Mouse (Mus musculus): ENCODE measurements around the gene Dcun1d5. TPM values are rescaled to one million over a fixed set of nuclear protein-coding genes. Genes with fewer than 3 reads are reported as not detected.
"Not testable (repeated sequence)": the region's sequence is repeated elsewhere in the genome, so short reads cannot be mapped to it uniquely, and the experiment has no call there.

Gene Dcun1d5
- 100 to 1,000 TPM in 24 of 26 experiments, 10 to 100 TPM in 2; 81.6 to 217 (median 133) TPM for total RNA-seq (2018; cell fraction: chromatin; rRNA removed)
- 10 to 100 TPM; 43.2 to 76.8 (median 51.8) TPM for total RNA-seq (2018; cell fraction: cytosol; rRNA removed)
- 100 to 1,000 TPM in 15 of 26 experiments, 10 to 100 TPM in 11; 67.9 to 183 (median 104) TPM for total RNA-seq (2018; cell fraction: nucleus; rRNA removed)
- polyA plus RNA-seq (2018), result 40.9 to 60.2 TPM (median 53.1 TPM) in 3 replicates

GRCm38 (mm10) chr9:7184172-7184896 lies at the start of gene Dcun1d5, which contains the start of gene Dync2h1:
Gene Dcun1d5, plus strand, starts transcription at chr9:7184520.
Gene Dync2h1, minus strand, starts transcription at chr9:7184446.
- Histone ChIP-seq H3K36me3 (ENCODE audit: inconsistent target) (no peaks in the 10 kb centered on the region), H3K4me3 (ENCODE audit: inconsistent target) (peak within 1 kb of the TSS; percentile 69), H3K27ac (peak within 1 kb of the TSS; percentile 78), H3K79me2 (ENCODE audit: inconsistent target) (peaks cover 60% of the 10 kb centered on the region)
- whole genome bisulfite sequencing (ENCODE audit: missing documents), result 1% methylated on average over 59 of the region's 62 CpGs

GRCm38 (mm10) chr9:7154391-7154790 lies 29.9 kb upstream of the Dcun1d5 start:
- no peaks in the 10 kb centered on the region for H3K79me2 ChIP-seq (ENCODE audit: inconsistent target)
- WGBS (ENCODE audit: missing documents), result 95% methylated on average over 2 of the region's 2 CpGs
- H3K36me3 ChIP-seq (ENCODE audit: inconsistent target), result no peaks in the 10 kb centered on the region
- H3K27ac ChIP-seq, result no peak overlapping the region
- H3K4me3 ChIP-seq (ENCODE audit: inconsistent target), result no peak overlapping the region

- no peaks in the 10 kb centered on the region for H3K36me3 ChIP-seq (ENCODE audit: inconsistent target)
- no peaks in the 10 kb centered on the region for H3K79me2 ChIP-seq (ENCODE audit: inconsistent target)
- no peak overlapping the region for H3K4me3 ChIP-seq (ENCODE audit: inconsistent target)
- WGBS (ENCODE audit: missing documents), result 97% methylated on average over 7 of the region's 7 CpGs
- H3K27ac ChIP-seq, result no peak overlapping the region
Observed at GRCm38 (mm10) chr9:7158605-7159004, 25.7 kb upstream of the Dcun1d5 start.

GRCm38 (mm10) chr9:7159718-7160117 lies 24.6 kb upstream of the Dcun1d5 start:
- Histone ChIP-seq H3K36me3 (ENCODE audit: inconsistent target) (no peaks in the 10 kb centered on the region), H3K79me2 (ENCODE audit: inconsistent target) (no peaks in the 10 kb centered on the region), H3K27ac (no peak overlapping the region), H3K4me3 (ENCODE audit: inconsistent target) (no peak overlapping the region)
- 93% methylated on average over 3 of the region's 3 CpGs for WGBS (ENCODE audit: missing documents)

GRCm38 (mm10) chr9:7160688-7161087 lies 23.6 kb upstream of the Dcun1d5 start:
- Histone ChIP-seq H3K36me3 (ENCODE audit: inconsistent target) (no peaks in the 10 kb centered on the region), H3K27ac (no peak overlapping the region), H3K4me3 (ENCODE audit: inconsistent target) (no peak overlapping the region), H3K79me2 (ENCODE audit: inconsistent target) (no peaks in the 10 kb centered on the region)
- 93% methylated on average over 5 of the region's 5 CpGs for WGBS (ENCODE audit: missing documents)

GRCm38 (mm10) chr9:7167339-7167998 lies 16.9 kb upstream of the Dcun1d5 start:
- Histone ChIP-seq H3K27ac (no peak overlapping the region), H3K4me3 (ENCODE audit: inconsistent target) (no peak overlapping the region), H3K36me3 (ENCODE audit: inconsistent target) (no peaks in the 10 kb centered on the region), H3K79me2 (ENCODE audit: inconsistent target) (no peaks in the 10 kb centered on the region)
- WGBS (ENCODE audit: missing documents), result 75% methylated on average over 6 of the region's 6 CpGs

GRCm38 (mm10) chr9:7173756-7174155 lies 10.6 kb upstream of the Dcun1d5 start:
- Histone ChIP-seq H3K36me3 (ENCODE audit: inconsistent target) (no peaks in the 10 kb centered on the region), H3K79me2 (ENCODE audit: inconsistent target) (no peaks in the 10 kb centered on the region), H3K4me3 (ENCODE audit: inconsistent target) (no peak overlapping the region), H3K27ac (no peak overlapping the region)
- 88% methylated on average over 1 of the region's 1 CpGs for WGBS (ENCODE audit: missing documents)

GRCm38 (mm10) chr9:7176618-7177610 lies 7.4 kb upstream of the Dcun1d5 start:
- peak overlapping the region; percentile 9; the same call in 1 of the 2 replicates for H3K4me3 ChIP-seq (ENCODE audit: inconsistent target)

GRCm38 (mm10) chr9:7184897-7185291 lies 574 bp downstream of the Dcun1d5 start:
- H3K79me2 ChIP-seq (ENCODE audit: inconsistent target), result peaks cover 60% of the 10 kb centered on the region
- H3K27ac ChIP-seq, result no peak overlapping the region
- under 1% methylated on average over 26 of the region's 31 CpGs for WGBS (ENCODE audit: missing documents)
- peak overlapping the region; percentile 61 for H3K4me3 ChIP-seq (ENCODE audit: inconsistent target)
- H3K36me3 ChIP-seq (ENCODE audit: inconsistent target), result no peaks in the 10 kb centered on the region

More at GRCm38 (mm10) chr9:7176618-7177610, 7.4 kb upstream of the Dcun1d5 start:
- 18% methylated on average over 41 of the region's 41 CpGs for WGBS (ENCODE audit: missing documents)
- Histone ChIP-seq H3K27ac (no peak overlapping the region), H3K79me2 (ENCODE audit: inconsistent target) (peaks cover 1% of the 10 kb centered on the region; the same call in 1 of the 2 replicates), H3K36me3 (ENCODE audit: inconsistent target) (no peaks in the 10 kb centered on the region)

- WGBS (ENCODE audit: missing documents), result 86% methylated on average over 3 of the region's 3 CpGs
- H3K36me3 ChIP-seq (ENCODE audit: inconsistent target); H3K27ac ChIP-seq; H3K4me3 ChIP-seq (ENCODE audit: inconsistent target): not testable (repeated sequence)
- H3K79me2 ChIP-seq (ENCODE audit: inconsistent target), result peaks cover 33% of the 10 kb centered on the region
Observed at GRCm38 (mm10) chr9:7190694-7191093, 6.4 kb downstream of the Dcun1d5 start.

- Histone ChIP-seq H3K36me3 (ENCODE audit: inconsistent target) (no peaks in the 10 kb centered on the region; the same call in 1 of the 2 replicates), H3K27ac (no peak overlapping the region), H3K79me2 (ENCODE audit: inconsistent target) (no peaks in the 10 kb centered on the region), H3K4me3 (ENCODE audit: inconsistent target) (no peak overlapping the region)
- 37% methylated on average over 2 of the region's 2 CpGs for WGBS (ENCODE audit: missing documents)
Observed at GRCm38 (mm10) chr9:7216240-7216639, 31.9 kb downstream of the Dcun1d5 start.

- 68% methylated on average over 5 of the region's 5 CpGs for whole genome bisulfite sequencing (ENCODE audit: missing documents)
- H3K79me2 ChIP-seq (ENCODE audit: inconsistent target), result no peaks in the 10 kb centered on the region
- no peaks in the 10 kb centered on the region for H3K36me3 ChIP-seq (ENCODE audit: inconsistent target)
- no peak overlapping the region for H3K4me3 ChIP-seq (ENCODE audit: inconsistent target)
- H3K27ac ChIP-seq, result peak overlapping the region; percentile 53
Observed at GRCm38 (mm10) chr9:7221024-7221423, 36.7 kb downstream of the Dcun1d5 start.

GRCm38 (mm10) chr9:7221460-7221859 lies 37.1 kb downstream of the Dcun1d5 start:
- H3K79me2 ChIP-seq (ENCODE audit: inconsistent target), result no peaks in the 10 kb centered on the region
- 4% methylated on average over 7 of the region's 7 CpGs for WGBS (ENCODE audit: missing documents)
- no peaks in the 10 kb centered on the region for H3K36me3 ChIP-seq (ENCODE audit: inconsistent target)
- H3K4me3 ChIP-seq (ENCODE audit: inconsistent target), result no peak overlapping the region
- H3K27ac ChIP-seq, result peak overlapping the region; percentile 53

GRCm38 (mm10) chr9:7238619-7239018 lies 54.3 kb downstream of the Dcun1d5 start:
- 100% methylated on average over 1 of the region's 1 CpGs for WGBS (ENCODE audit: missing documents)
- Histone ChIP-seq H3K79me2 (ENCODE audit: inconsistent target) (no peaks in the 10 kb centered on the region), H3K27ac (no peak overlapping the region), H3K36me3 (ENCODE audit: inconsistent target) (no peaks in the 10 kb centered on the region), H3K4me3 (ENCODE audit: inconsistent target) (no peak overlapping the region)
